Mouse (Mus musculus) spleen, adult 2 months (tissue): ENCODE results near the gene Ust.

Source experiments
- CTCF ChIP-seq: fragments of 200-500 bp; IDR thresholded peaks from 2 replicates; pipeline ENCODE4 v1.5.1; 2011; ENCODE audit warnings: mild to moderate bottlenecking, inconsistent platforms; ENCODE audit not compliant: insufficient read depth, insufficient read length, insufficient replicate concordance; ENCODE audit errors: extremely low read depth
- POLR2A ChIP-seq: fragments of 200-500 bp; IDR thresholded peaks from 2 replicates; pipeline ENCODE4 v1.6.1; 2011; ENCODE audit warnings: low read depth, low read length, inconsistent platforms

- TF ChIP-seq POLR2A (no peak), CTCF (no peak)
Measured at GRCm38 (mm10) chr10:8309435-8309834, 209.2 kb downstream of the Ust start.
